Mouse (Mus musculus): ENCODE data around the gene Myo1e.

DNA sequence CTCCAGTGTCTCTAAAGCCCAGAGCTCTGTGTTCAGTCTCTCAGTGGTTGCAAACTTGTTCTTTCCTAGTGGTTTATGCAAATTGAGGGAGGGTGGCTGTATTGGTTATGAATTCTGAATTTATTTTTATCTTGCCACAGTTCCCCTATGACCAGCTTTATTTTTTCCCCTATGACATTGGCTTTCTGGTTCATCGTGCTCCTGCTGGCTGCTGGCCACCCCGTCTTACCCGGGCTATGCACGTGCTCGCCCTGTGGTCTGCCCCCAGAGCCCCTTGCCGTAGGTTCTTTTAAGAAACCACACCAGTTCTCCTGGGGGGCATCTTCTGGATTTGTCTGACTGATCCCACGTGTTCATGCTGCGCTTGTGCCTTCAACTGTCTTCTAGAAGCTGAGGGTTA lies 97.8 kb downstream of the Myo1e start:
- TF ChIP-seq EP300 (IDR thresholded peaks at IDR 0.05; ENCODE audit: insufficient read depth, low read depth, low read length) (no peak), POLR2A (IDR thresholded peaks at IDR 0.05; ENCODE audit: insufficient read depth, low read depth, low read length) (no peak)
